Mouse (Mus musculus): ENCODE data around the gene Ppp1r26.

Ppp1r26 gene

GRCm38 (mm10) chr2:28446515-28447314 is at the start of gene Ppp1r26:
Gene Ppp1r26, plus strand, starts transcription at chr2:28446800.
- no peak for DNase-seq (ENCODE audit: low spot score)

- DNase-seq (ENCODE audit: low spot score), result no peak
These were observed 49.7 kb upstream of the Ppp1r26 start for GRCm38 (mm10) chr2:28396928-28397327.

- no peak for DNase-seq (ENCODE audit: low spot score)
These were observed 49.0 kb upstream of the Ppp1r26 start for GRCm38 (mm10) chr2:28397417-28398119.

GRCm38 (mm10) chr2:28401647-28402046 is 45.0 kb upstream of the Ppp1r26 start:
- DNase-seq (ENCODE audit: low spot score), result no peak

GRCm38 (mm10) chr2:28402128-28402527 is 44.5 kb upstream of the Ppp1r26 start:
- DNase-seq (ENCODE audit: low spot score), result no peak

- DNase-seq (ENCODE audit: low spot score), result no peak
These were observed 38.8 kb upstream of the Ppp1r26 start for GRCm38 (mm10) chr2:28407796-28408195.

- no peak for DNase-seq (ENCODE audit: low spot score)
These were observed 37.5 kb upstream of the Ppp1r26 start for GRCm38 (mm10) chr2:28409144-28409543.

- no peak for DNase-seq (ENCODE audit: low spot score)
These were observed 37.0 kb upstream of the Ppp1r26 start for GRCm38 (mm10) chr2:28409566-28409965.

- peak; percentile 84 for DNase-seq (ENCODE audit: low spot score)
These were observed 33.7 kb upstream of the Ppp1r26 start for GRCm38 (mm10) chr2:28412936-28413335.

- DNase-seq (ENCODE audit: low spot score), result no peak
These were observed 32.4 kb upstream of the Ppp1r26 start for GRCm38 (mm10) chr2:28414116-28414756.

GRCm38 (mm10) chr2:28414757-28415137 is 31.9 kb upstream of the Ppp1r26 start:
- no peak for DNase-seq (ENCODE audit: low spot score)

GRCm38 (mm10) chr2:28415387-28416024 is 31.1 kb upstream of the Ppp1r26 start:
- DNase-seq (ENCODE audit: low spot score), result peak; percentile 65

GRCm38 (mm10) chr2:28416511-28416910 is 30.1 kb upstream of the Ppp1r26 start:
- DNase-seq (ENCODE audit: low spot score), result no peak

GRCm38 (mm10) chr2:28418034-28418433 is 28.6 kb upstream of the Ppp1r26 start:
- peak; percentile 84 for DNase-seq (ENCODE audit: low spot score)

GRCm38 (mm10) chr2:28419898-28420297 is 26.7 kb upstream of the Ppp1r26 start:
- peak; percentile 89 for DNase-seq (ENCODE audit: low spot score)

GRCm38 (mm10) chr2:28423167-28423566 is 23.4 kb upstream of the Ppp1r26 start:
- no peak for DNase-seq (ENCODE audit: low spot score)

GRCm38 (mm10) chr2:28427226-28427625 is 19.4 kb upstream of the Ppp1r26 start:
- no peak for DNase-seq (ENCODE audit: low spot score)

GRCm38 (mm10) chr2:28430846-28431245 is 15.8 kb upstream of the Ppp1r26 start:
- DNase-seq (ENCODE audit: low spot score), result no peak

GRCm38 (mm10) chr2:28432811-28433210 is 13.8 kb upstream of the Ppp1r26 start:
- no peak for DNase-seq (ENCODE audit: low spot score)

- DNase-seq (ENCODE audit: low spot score), result no peak
These were observed 13.1 kb upstream of the Ppp1r26 start for GRCm38 (mm10) chr2:28433512-28433911.

- DNase-seq (ENCODE audit: low spot score), result no peak
These were observed 11.2 kb upstream of the Ppp1r26 start for GRCm38 (mm10) chr2:28435401-28435800.

GRCm38 (mm10) chr2:28440842-28441241 is 5.8 kb upstream of the Ppp1r26 start:
- no peak for DNase-seq (ENCODE audit: low spot score)

Measured in left cerebral cortex, adult 11 months (tissue).